Mouse (Mus musculus) stomach, postnatal 0 days (tissue): ENCODE data around the gene Hmgcll1. TPM values are rescaled to one million over a fixed set of nuclear protein-coding genes. Genes with fewer than 3 reads are reported as not detected.
"Not testable (repeated sequence)": the region's sequence is repeated elsewhere in the genome, so short reads cannot be mapped to it uniquely, and the experiment has no call there.

Experiments
- ATAC-seq: fragments of 200-750 bp; cut with Nextera tagmentation; 2 replicates; pipeline ENCODE4 v1.8.0; 2017; ENCODE audit not compliant: low FRiP score, low TSS enrichment
- DNase-seq: peaks from one replicate; pipeline ENCODE4 v3.0.0-alpha.2; 2016; ENCODE audit warnings: low spot score
- H3K27ac ChIP-seq: fragments of 300-500 bp; sonication (generic); replicated peaks from 2 replicates; pipeline ENCODE4 v1.5.1; 2014; ENCODE audit warnings: mild to moderate bottlenecking, control low read depth
- H3K27me3 ChIP-seq: fragments of 300-500 bp; sonication (generic); 2 replicates; pipeline ENCODE4 v1.6.1; 2014; ENCODE audit warnings: low read length; ENCODE audit not compliant: control insufficient read depth, insufficient read depth
- H3K36me3 ChIP-seq: fragments of 300-500 bp; sonication (generic); 2 replicates; pipeline ENCODE4 v1.6.1; 2014; ENCODE audit warnings: low read length, mixed read lengths; ENCODE audit not compliant: control insufficient read depth, insufficient read depth
- H3K4me1 ChIP-seq: fragments of 300-500 bp; sonication (generic); replicated peaks from 2 replicates; pipeline ENCODE4 v1.6.1; 2014; ENCODE audit warnings: antibody characterized with exemption; ENCODE audit not compliant: control insufficient read depth, insufficient read depth
- H3K4me2 ChIP-seq: fragments of 300-500 bp; sonication (generic); replicated peaks from 2 replicates; pipeline ENCODE4 v1.6.1; 2014; ENCODE audit warnings: low read depth, mild to moderate bottlenecking, control low read depth, moderate library complexity
- H3K4me3 ChIP-seq: fragments of 300-500 bp; sonication (generic); 2 replicates; pipeline ENCODE4 v1.5.1; 2014; ENCODE audit warnings: low read depth, low read length, control low read depth
- H3K9ac ChIP-seq: fragments of 300-500 bp; sonication (generic); 2 replicates; pipeline ENCODE4 v1.6.1; 2014; ENCODE audit warnings: mild to moderate bottlenecking, low read length, control low read depth, mixed read lengths
- H3K9me3 ChIP-seq: fragments of 300-500 bp; sonication (generic); 2 replicates; pipeline ENCODE4 v1.6.1; 2016; ENCODE audit warnings: low read length; ENCODE audit not compliant: control insufficient read depth
- CTCF ChIP-seq: IDR thresholded peaks from 2 replicates; pipeline ENCODE4 v1.5.1; 2016; ENCODE audit warnings: antibody characterized with exemption, low read depth, mild to moderate bottlenecking, moderate library complexity
- EP300 ChIP-seq: optimal IDR thresholded peaks from 2 replicates; pipeline ENCODE3; 2016; ENCODE audit warnings: antibody characterized with exemption
- WGBS: fragments of 180-500 bp; shearing (Covaris S2); extraction: QIAGEN DNeasy Blood & Tissue Kit; methylation state at CpG from one replicate; pipeline ENCODE4 v1.1.7; 2014; 5-methylcytosine and 5-hydroxymethylcytosine counted together
- polyA plus RNA-seq: library from polyadenylated mRNA; unstranded; fragments of >200 nt; fragmentation: Nextera tagmentation; extraction: Ambion mirVana; gene quantifications from 2 replicates; pipeline ENCODE4 v1.2.1, GENCODE M21; 2015

The Hmgcll1 gene
- polyA plus RNA-seq, 1 experiment from 2014 or later: 1.0 TPM

GRCm38 (mm10) chr9:76091561-76091960 lies 76.9 kb downstream of the Hmgcll1 start:
- no peaks in the 10 kb centered on the region for H3K36me3 ChIP-seq
- WGBS: 42% methylated on average over 2 of the region's 2 CpGs
- no peak overlapping the region for H3K4me2 ChIP-seq
- H3K27me3 ChIP-seq: no peaks in the 10 kb centered on the region
- no peak for DNase-seq
- no peak overlapping the region for H3K9ac ChIP-seq
- no peak overlapping the region for H3K27ac ChIP-seq
- H3K4me3 ChIP-seq: no peak overlapping the region
- H3K9me3 ChIP-seq: no peaks in the 10 kb centered on the region
- no peaks in the 10 kb centered on the region for H3K4me1 ChIP-seq
- ATAC-seq: no peak
- TF ChIP-seq CTCF: no peak
- TF ChIP-seq EP300: no peak

- WGBS: 82% methylated on average over 5 of the region's 5 CpGs
- Histone ChIP-seq H3K4me2 (no peak overlapping the region), H3K4me1 (no peaks in the 10 kb centered on the region), H3K4me3 (no peak overlapping the region), H3K36me3 (no peaks in the 10 kb centered on the region), H3K9me3 (no peaks in the 10 kb centered on the region), H3K27me3 (no peaks in the 10 kb centered on the region), H3K9ac (no peak overlapping the region), H3K27ac (no peak overlapping the region)
- no peak for TF ChIP-seq EP300
- TF ChIP-seq CTCF: no peak
- DNase-seq (no peak), ATAC-seq (no peak)
Measured at GRCm38 (mm10) chr9:76097221-76097620, 82.6 kb downstream of the Hmgcll1 start.

- Histone ChIP-seq H3K4me3 (no peak overlapping the region), H3K27me3 (no peaks in the 10 kb centered on the region), H3K27ac (no peak overlapping the region), H3K9ac (no peak overlapping the region), H3K4me2 (no peak overlapping the region), H3K4me1 (no peaks in the 10 kb centered on the region), H3K36me3 (no peaks in the 10 kb centered on the region), H3K9me3 (no peaks in the 10 kb centered on the region)
- WGBS: 70% methylated on average over 3 of the region's 3 CpGs
- DNase-seq (no peak), ATAC-seq (no peak)
- TF ChIP-seq CTCF: no peak
- no peak for TF ChIP-seq EP300
Measured at GRCm38 (mm10) chr9:76099981-76100380, 85.3 kb downstream of the Hmgcll1 start.

GRCm38 (mm10) chr9:76104416-76104815 lies 89.8 kb downstream of the Hmgcll1 start:
- H3K9me3 ChIP-seq, H3K4me3 ChIP-seq, H3K4me2 ChIP-seq, ATAC-seq, H3K27ac ChIP-seq, DNase-seq, H3K4me1 ChIP-seq, H3K27me3 ChIP-seq, H3K36me3 ChIP-seq, H3K9ac ChIP-seq: not testable (repeated sequence)
- WGBS: 56% methylated on average over 1 of the region's 1 CpGs

GRCm38 (mm10) chr9:76104846-76105245 lies 90.2 kb downstream of the Hmgcll1 start:
- ATAC-seq (no peak), DNase-seq (no peak)
- Histone ChIP-seq H3K4me1 (no peaks in the 10 kb centered on the region), H3K36me3 (no peaks in the 10 kb centered on the region), H3K27ac (no peak overlapping the region), H3K9me3 (no peaks in the 10 kb centered on the region), H3K9ac (no peak overlapping the region), H3K4me3 (no peak overlapping the region), H3K4me2 (no peak overlapping the region), H3K27me3 (no peaks in the 10 kb centered on the region)
- TF ChIP-seq EP300 (no peak), CTCF (no peak)
- 63% methylated on average over 5 of the region's 5 CpGs for WGBS

GRCm38 (mm10) chr9:76122888-76123287 lies 108.2 kb downstream of the Hmgcll1 start:
- not testable (repeated sequence) for H3K27me3 ChIP-seq

More at GRCm38 (mm10) chr9:76122888-76123287, 108.2 kb downstream of the Hmgcll1 start:
- not testable (repeated sequence) for H3K9ac ChIP-seq, ATAC-seq, H3K9me3 ChIP-seq, H3K36me3 ChIP-seq, H3K4me3 ChIP-seq, H3K4me1 ChIP-seq, H3K4me2 ChIP-seq, H3K27ac ChIP-seq
- WGBS: 0% methylated on average over 2 of the region's 2 CpGs
- peak; percentile 64 for DNase-seq
- TF ChIP-seq CTCF: peak; percentile 80
